Mouse (Mus musculus) hindbrain, postnatal 0 days (tissue): Measurements from ENCODE around the gene Erc2. TPM values are rescaled to one million over a fixed set of nuclear protein-coding genes. Genes with fewer than 3 reads are reported as not detected.
"Not testable (repeated sequence)": the region's sequence is repeated elsewhere in the genome, so short reads cannot be mapped to it uniquely, and the experiment has no call there.

ENCODE experiments used
- ATAC-seq: fragments of 200-750 bp; cut with Nextera tagmentation; 2 replicates; pipeline ENCODE4 v1.8.0; 2017; ENCODE audit warnings: mild to moderate bottlenecking, moderate TSS enrichment, moderate library complexity
- DNase-seq: peaks from one replicate; pipeline ENCODE4 v3.0.0-alpha.2; 2015; ENCODE audit warnings: low spot score
- H3K27ac ChIP-seq: fragments of 300-500 bp; sonication (generic); 2 replicates; pipeline ENCODE4 v1.5.1; 2014; ENCODE audit warnings: mild to moderate bottlenecking
- H3K27me3 ChIP-seq: fragments of 300-500 bp; sonication (generic); 2 replicates; pipeline ENCODE4 v1.6.1; 2014; ENCODE audit warnings: low read length, mixed read lengths; ENCODE audit not compliant: insufficient read depth
- H3K36me3 ChIP-seq: fragments of 300-500 bp; sonication (generic); 2 replicates; pipeline ENCODE4 v1.6.1; 2014; ENCODE audit warnings: low read length, mixed read lengths; ENCODE audit not compliant: insufficient read depth
- H3K4me1 ChIP-seq: fragments of 300-500 bp; sonication (generic); 2 replicates; pipeline ENCODE4 v1.6.1; 2014; ENCODE audit warnings: antibody characterized with exemption, low read length, mixed read lengths; ENCODE audit not compliant: insufficient read depth
- H3K4me2 ChIP-seq: fragments of 300-500 bp; sonication (generic); 2 replicates; pipeline ENCODE4 v1.6.1; 2014; ENCODE audit warnings: low read depth, mild to moderate bottlenecking, low read length, moderate library complexity, mixed read lengths
- H3K4me3 ChIP-seq: fragments of 300-500 bp; sonication (generic); 2 replicates; pipeline ENCODE4 v1.5.1; 2014; ENCODE audit warnings: low read length
- H3K9ac ChIP-seq: fragments of 300-500 bp; sonication (generic); replicated peaks from 2 replicates; pipeline ENCODE4 v1.6.1; 2014; ENCODE audit warnings: mild to moderate bottlenecking, low read length, moderate library complexity, mixed read lengths
- H3K9me3 ChIP-seq: fragments of 300-500 bp; sonication (generic); 2 replicates; pipeline ENCODE4 v1.6.1; 2016; ENCODE audit warnings: low read length, mixed read lengths
- CTCF ChIP-seq: IDR thresholded peaks from 2 replicates; pipeline ENCODE4 v1.5.1; 2016; ENCODE audit warnings: antibody characterized with exemption, control low read depth, low read depth
- WGBS: fragments of 180-500 bp; shearing (Covaris S2); extraction: QIAGEN DNeasy Blood & Tissue Kit; methylation state at CpG from one replicate; pipeline ENCODE4 v1.1.7; 2014; 5-methylcytosine and 5-hydroxymethylcytosine counted together
- polyA plus RNA-seq: library from polyadenylated mRNA; unstranded; fragments of >200 nt; fragmentation: Nextera tagmentation; extraction: Ambion mirVana; gene quantifications from 2 replicates; pipeline ENCODE4 v1.2.1, GENCODE M21; 2015
- total RNA-seq: library from RNA; depleted of rRNA; stranded (reverse); fragments of >200 nt; gene quantifications from 2 replicates; pipeline ENCODE4 v1.2.3, GENCODE M21; 2014; rRNA removed

Erc2 gene
- total RNA-seq (59.1 and 71.0 TPM in 2 replicates), polyA plus RNA-seq (97.5 and 104 TPM in 2 replicates)

DNA sequence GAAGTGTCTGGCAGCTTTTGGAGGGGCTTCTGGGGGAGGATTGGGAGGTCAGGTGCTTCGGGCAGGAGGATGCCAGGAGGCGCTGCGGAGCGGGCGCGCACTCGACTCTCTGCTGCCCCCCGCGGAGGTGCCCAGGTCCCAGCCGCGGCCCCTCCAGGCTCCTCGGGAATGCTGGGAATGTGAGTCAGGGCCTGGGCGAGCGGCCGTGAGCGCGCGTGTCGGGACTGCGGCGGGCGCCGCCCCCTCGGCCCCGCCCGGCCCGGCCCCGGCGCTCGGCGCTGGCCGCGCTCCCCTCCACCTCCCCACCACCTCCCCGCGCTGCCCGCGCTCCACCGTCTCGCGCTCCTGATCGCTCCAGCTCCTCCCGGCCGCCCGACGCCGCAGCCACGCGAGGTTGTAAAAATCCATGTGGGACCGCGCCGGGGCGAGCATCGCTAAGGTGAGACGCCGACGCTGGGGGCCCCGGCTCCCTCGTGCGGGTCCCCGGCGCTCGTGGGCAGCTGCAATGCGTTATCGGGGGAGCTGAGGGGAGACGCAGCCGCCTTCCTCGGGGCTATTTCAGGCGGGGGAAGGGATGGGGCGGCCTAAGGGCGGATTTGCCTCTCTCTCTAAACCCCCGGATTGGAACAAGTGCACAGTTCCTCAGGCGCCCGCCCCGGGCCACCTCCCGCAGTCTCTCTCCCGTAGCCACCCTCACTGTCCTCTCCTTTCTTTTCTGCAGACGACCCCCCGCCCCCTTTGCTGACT is at the start of gene Erc2:
TSS of gene Erc2 (plus strand) at position 253 of the 747 bp plus-strand sequence.
- Histone ChIP-seq H3K27ac (peak within 1 kb of the TSS; percentile 87), H3K27me3 (no peaks in the 10 kb centered on the region), H3K4me1 (0 out of 2 replicates have a peak, but pooled peaks cover 13% of the 10 kb centered on the region), H3K4me3 (peak within 1 kb of the TSS; percentile 89), H3K36me3 (no peaks in the 10 kb centered on the region), H3K9ac (peak within 1 kb of the TSS; percentile 91), H3K9me3 (no peaks in the 10 kb centered on the region), H3K4me2 (peak within 1 kb of the TSS; percentile 81)
- ATAC-seq (peak; percentile 95), DNase-seq (peak; percentile 93)
- 4% methylated on average over 70 of the region's 78 CpGs for WGBS
- TF ChIP-seq CTCF: peak; percentile 73

DNA sequence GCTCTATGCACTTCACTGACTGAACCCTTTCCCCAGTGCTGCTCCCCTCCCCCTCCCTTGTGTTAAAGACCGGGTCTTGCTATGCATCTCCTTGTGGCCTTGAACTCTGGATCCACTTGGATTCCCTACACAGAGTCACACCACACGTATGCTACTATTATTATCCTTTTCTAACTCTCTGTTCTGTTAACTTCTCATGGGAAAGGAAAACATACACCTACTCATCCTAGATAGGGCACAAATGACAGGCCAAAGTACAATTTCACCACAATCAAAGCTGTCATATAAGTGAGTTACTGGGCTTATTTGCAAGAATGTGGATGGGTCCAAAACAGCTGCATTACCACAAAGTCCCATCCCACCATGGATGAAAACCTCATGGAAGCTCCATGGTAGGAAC is 43.8 kb upstream of the Erc2 start:
- Histone ChIP-seq H3K27me3 (no peaks in the 10 kb centered on the region), H3K36me3 (no peaks in the 10 kb centered on the region), H3K4me1 (no peaks in the 10 kb centered on the region), H3K4me3 (no peak overlapping the region), H3K9me3 (no peaks in the 10 kb centered on the region), H3K4me2 (no peak overlapping the region), H3K9ac (no peak overlapping the region), H3K27ac (no peak overlapping the region)
- ATAC-seq (no peak), DNase-seq (no peak)
- 78% methylated on average over 2 of the region's 2 CpGs for WGBS
- TF ChIP-seq CTCF: no peak

DNA sequence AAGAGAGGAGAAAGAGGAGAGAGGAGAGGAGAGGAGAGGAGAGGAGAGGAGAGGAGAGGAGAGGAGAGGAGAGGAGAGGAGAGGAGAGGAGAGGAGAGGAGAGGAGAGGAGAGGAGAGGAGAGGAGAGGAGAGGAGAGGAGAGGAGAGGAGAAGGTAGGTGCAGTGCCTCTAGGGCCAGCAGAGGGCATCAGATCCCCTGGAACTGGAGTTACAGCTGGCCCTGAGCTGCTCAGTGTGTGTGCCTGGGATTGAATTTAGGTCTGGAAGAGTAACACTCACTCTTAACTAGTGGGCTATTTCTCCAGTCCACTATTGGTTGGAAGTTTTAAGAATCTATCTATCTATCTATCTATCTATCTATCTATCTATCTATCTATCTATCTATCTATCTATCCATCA is 32.6 kb upstream of the Erc2 start:
- not testable (repeated sequence) for H3K27ac ChIP-seq, ATAC-seq, H3K27me3 ChIP-seq, H3K4me3 ChIP-seq, H3K36me3 ChIP-seq, H3K9me3 ChIP-seq, H3K9ac ChIP-seq, DNase-seq, H3K4me2 ChIP-seq, H3K4me1 ChIP-seq
- TF ChIP-seq CTCF: peak; percentile 52

DNA sequence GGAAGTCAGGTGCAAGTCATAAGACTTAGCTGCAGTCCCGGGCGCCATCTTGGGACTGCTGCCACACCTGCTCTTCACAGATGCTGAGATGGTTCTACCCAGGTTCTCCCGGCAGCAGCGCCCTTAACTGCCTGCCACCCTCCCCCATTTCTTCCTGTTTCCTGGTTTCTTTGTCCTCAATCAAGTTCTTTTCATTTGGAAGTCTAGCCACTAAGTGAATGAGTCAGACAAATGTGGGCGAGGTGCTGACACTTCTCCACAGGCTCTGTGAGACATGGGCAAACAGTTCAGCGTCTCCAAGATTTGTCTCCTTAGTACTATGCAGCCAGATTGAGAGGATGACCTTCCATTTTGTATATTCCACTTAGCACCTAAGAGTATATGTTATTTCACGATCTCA is 30.1 kb upstream of the Erc2 start:
- Histone ChIP-seq H3K27ac (no peak overlapping the region), H3K27me3 (no peaks in the 10 kb centered on the region), H3K9me3 (no peaks in the 10 kb centered on the region), H3K36me3 (no peaks in the 10 kb centered on the region), H3K9ac (no peak overlapping the region), H3K4me3 (no peak overlapping the region), H3K4me1 (no peaks in the 10 kb centered on the region), H3K4me2 (no peak overlapping the region)
- 90% methylated on average over 7 of the region's 7 CpGs for WGBS
- ATAC-seq (no peak), DNase-seq (no peak)
- no peak for TF ChIP-seq CTCF

DNA sequence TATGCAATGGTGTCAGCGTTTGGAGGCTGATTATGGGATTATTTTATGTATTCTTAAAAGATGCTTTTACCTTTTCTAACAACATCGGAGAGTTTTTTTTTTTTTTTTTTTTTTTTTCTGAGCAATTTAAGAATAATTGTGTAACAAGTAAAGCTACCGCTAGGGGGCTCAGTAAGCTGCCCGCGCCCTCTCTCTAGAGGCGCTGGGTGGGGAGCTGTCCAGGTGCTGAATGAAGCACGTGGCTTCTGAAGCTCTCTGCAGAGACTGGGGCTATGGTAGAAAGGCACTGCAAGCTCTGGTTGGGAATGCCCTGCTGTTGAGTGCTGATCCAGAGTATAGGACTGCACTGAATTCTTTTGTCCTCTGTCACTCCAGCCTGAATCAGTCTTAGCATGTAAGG is 26.0 kb upstream of the Erc2 start:
- 6% methylated on average over 7 of the region's 7 CpGs for WGBS
- no peak overlapping the region for H3K4me2 ChIP-seq
- TF ChIP-seq CTCF: peak; percentile 68
- H3K9me3 ChIP-seq: no peaks in the 10 kb centered on the region
- H3K27ac ChIP-seq: no peak overlapping the region
- no peaks in the 10 kb centered on the region for H3K27me3 ChIP-seq
- H3K4me1 ChIP-seq: no peaks in the 10 kb centered on the region
- H3K9ac ChIP-seq: no peak overlapping the region
- DNase-seq: peak; percentile 85
- no peak overlapping the region for H3K4me3 ChIP-seq
- no peaks in the 10 kb centered on the region for H3K36me3 ChIP-seq
- ATAC-seq: peak; percentile 82; the same call in 1 of the 2 replicates

DNA sequence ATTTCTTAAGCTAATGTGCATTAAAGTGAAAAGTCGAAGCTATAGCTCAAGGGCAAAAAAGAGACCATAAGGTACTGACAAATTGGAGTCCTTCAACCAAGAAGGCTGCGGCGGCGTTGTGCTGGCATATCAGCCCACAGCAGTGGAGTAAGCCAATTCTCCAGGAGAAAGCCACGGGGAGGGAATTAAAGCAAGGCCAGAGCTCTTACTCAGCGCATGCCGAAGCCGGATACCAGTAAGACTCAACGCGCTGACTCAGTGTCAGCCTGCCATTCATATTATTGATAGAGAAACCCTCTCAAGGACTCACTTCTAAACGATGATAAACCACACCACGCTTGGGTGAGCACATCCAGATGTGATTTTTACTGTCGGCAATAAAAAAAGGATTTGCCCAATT is 20.1 kb upstream of the Erc2 start:
- WGBS: 65% methylated on average over 13 of the region's 13 CpGs
- no peaks in the 10 kb centered on the region for H3K36me3 ChIP-seq
- no peaks in the 10 kb centered on the region for H3K4me1 ChIP-seq
- H3K27me3 ChIP-seq: no peaks in the 10 kb centered on the region
- ATAC-seq: no peak
- H3K4me2 ChIP-seq: no peak overlapping the region
- no peaks in the 10 kb centered on the region for H3K9me3 ChIP-seq
- no peak overlapping the region for H3K27ac ChIP-seq
- no peak overlapping the region for H3K9ac ChIP-seq
- DNase-seq: peak; percentile 28
- no peak for TF ChIP-seq CTCF
- H3K4me3 ChIP-seq: no peak overlapping the region

DNA sequence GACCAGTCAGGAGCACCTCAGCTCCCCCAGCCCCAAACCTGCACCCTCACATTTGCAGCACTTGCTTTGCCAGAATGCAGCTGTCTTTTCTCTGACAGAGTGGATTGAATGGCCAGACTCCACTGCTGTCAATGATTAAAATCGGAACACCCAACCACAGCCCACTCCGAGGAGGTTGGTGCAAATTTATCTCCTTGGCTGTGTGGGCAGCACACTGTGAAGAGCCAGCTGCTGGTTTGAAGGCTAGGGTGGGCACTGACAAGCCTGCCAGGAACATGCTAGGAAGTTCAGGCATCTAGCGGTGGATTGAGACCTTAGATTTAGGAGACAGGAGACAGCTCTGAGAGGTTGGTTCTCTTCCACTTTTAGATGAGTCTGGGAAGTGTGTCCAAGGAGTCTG is 14.8 kb upstream of the Erc2 start:
- no peaks in the 10 kb centered on the region for H3K9me3 ChIP-seq
- DNase-seq (no peak), ATAC-seq (no peak)
- H3K27ac ChIP-seq: no peak overlapping the region
- no peaks in the 10 kb centered on the region for H3K27me3 ChIP-seq
- H3K36me3 ChIP-seq: no peaks in the 10 kb centered on the region
- TF ChIP-seq CTCF: no peak
- no peak overlapping the region for H3K4me2 ChIP-seq
- H3K4me3 ChIP-seq: no peak overlapping the region
- 76% methylated on average over 3 of the region's 3 CpGs for WGBS
- no peaks in the 10 kb centered on the region for H3K4me1 ChIP-seq
- no peak overlapping the region for H3K9ac ChIP-seq
